Mouse (Mus musculus) bone marrow macrophage, adult 2 months (primary cell): ENCODE data around the gene Slc38a1.

ENCODE experiments used
- CTCF ChIP-seq: IDR thresholded peaks from 2 replicates; pipeline ENCODE4 v1.5.1; 2012; ENCODE audit warnings: low read depth, mild to moderate bottlenecking, low read length, moderate library complexity
- POLR2A ChIP-seq: IDR thresholded peaks from 2 replicates; pipeline ENCODE4 v1.6.1; 2012; ENCODE audit warnings: mild to moderate bottlenecking, low read depth, low read length, borderline replicate concordance

GRCm38 (mm10) chr15:96641111-96641820 lies 1.4 kb downstream of the Slc38a1 start:
- TF ChIP-seq POLR2A = no peak
- no peak for TF ChIP-seq CTCF
